Mouse (Mus musculus) left cerebral cortex, postnatal 4 days (tissue): ENCODE data around the gene Rnf144a. TPM values are rescaled to one million over a fixed set of nuclear protein-coding genes. Genes with fewer than 3 reads are reported as not detected.

ENCODE experiments used
- DNase-seq: peaks from one replicate; pipeline ENCODE4 v3.0.0-alpha.2; 2022
- intact Hi-C: fragments of 180-260 bp; cut with DNase I; formaldehyde crosslinking; loops from one replicate; pipeline ENCODE4 v1.15.1; 2025
- total RNA-seq, 2 experiments: library from RNA; stranded (reverse); gene quantifications; 2 replicates each; pipeline ENCODE4 v1.2.3; 2021

Rnf144a gene
- total RNA-seq, 2 experiments from 2014 or later: 41.8 to 45.4 TPM

DNA sequence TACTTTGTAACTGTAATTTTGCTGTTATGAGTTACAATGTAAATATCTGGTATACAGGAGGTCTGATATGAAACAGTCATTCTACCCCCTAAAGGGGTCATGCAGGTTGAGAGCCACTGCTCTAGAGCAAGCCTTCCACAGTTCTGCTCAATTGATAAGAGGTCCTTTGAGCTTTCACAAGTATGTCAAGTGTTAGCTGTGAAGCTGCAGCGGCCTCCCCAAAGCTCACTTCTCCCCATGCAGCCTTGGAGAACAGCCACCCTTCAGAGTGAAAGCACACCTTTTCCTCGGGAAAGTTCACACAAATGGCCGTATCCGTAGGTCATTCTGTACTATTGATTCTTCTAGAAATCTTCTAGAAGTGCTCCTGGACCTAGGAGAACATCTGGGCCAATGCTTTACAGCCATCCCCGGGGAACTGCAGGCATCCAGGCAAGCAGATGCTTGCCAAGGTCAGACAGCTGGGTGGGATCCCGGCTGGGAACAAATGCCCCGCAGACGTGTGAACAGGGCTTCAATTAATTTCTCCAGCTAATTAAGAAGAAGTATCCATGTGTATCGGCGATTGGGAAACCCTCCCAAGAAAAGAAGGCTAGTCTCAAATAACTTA lies 3.1 kb downstream of the Rnf144a start:
- no peak for DNase-seq
- intact Hi-C loops: no loop called here

DNA sequence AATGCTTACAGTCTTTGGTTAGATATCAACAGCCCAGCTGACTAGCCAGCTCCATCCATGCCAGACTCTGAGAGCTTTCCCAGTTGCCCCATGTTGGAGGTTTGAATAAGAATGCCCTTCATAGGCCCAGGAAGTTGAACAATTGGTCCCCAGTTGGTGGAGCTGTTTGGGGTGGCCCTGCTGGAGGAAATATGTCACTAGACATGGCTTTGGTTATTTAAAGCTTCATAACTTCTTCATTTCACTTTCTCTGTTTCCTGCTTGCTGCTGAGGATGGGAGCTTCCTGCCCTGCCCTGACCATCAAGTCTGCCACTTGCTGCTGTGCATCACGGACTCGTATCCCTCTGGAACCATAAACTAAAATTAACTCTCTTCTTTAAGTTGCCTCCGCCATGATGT lies 4.6 kb downstream of the Rnf144a start:
- intact Hi-C loops: no loop called here
- no peak for DNase-seq

DNA sequence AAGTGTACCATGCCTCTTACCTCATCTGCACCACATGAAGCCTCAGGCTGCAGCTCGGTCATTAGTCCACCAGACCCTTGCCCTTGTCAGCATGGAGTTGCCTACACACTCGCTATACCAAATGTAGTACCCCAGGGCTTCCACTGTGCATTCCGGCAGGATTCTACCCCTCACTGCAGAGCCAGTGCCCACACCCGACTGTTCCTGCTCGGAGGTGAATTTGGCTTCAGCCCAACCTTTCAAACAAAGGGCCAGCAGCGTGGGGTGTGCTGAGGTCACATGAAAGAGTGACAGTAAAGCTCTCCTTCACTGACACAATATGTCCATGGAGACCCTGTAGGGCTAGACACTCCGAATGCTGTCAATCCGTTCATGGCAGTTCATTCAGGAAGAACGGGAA lies 6.3 kb downstream of the Rnf144a start:
- intact Hi-C loops: no loop called here

DNA sequence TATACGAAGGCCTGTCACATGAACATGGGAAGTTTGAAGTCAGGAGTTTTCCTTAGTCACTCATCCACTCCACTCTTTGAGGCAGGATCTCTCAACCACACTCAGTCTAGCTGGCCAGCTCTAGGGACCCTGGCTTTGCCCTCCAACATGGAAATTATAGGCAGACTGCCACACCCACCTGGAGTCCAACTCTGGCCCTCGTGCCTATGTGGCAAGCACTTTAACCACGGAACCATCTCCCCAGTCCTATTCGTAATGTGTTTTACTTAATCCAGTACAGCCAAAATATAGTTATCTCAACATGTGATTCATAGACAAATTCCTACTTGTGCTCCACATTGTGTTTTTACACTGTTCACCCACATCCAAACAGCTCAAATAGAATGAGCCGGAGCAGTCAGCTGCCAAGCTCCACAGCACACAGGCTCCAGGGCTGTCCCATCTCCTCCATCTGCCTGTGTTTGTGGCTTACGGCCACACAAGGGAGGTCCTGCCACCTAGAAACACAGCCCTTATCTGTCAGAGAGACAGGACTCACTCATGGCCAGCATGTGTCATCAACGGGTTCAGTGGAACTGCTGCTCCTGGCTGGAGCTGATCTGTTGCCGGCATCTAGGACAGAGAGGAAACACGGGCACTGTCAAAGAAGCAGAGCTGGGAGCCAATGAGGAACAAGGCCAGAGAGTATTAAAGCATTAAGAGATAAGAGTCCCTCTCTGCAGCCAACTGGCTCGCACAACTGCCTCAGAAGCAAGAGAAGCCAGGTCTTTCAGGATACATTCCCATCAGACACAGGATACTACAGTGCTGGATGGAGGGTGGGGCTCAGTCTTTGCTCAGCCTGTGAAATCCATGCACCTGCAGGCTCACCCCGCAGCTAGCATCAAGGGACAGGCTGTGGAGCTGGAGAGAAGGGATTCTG lies 10.0 kb downstream of the Rnf144a start:
- intact Hi-C loops: no loop called here

More for the DNA sequence above, 6.3 kb downstream of the Rnf144a start:
- no peak for DNase-seq

DNA sequence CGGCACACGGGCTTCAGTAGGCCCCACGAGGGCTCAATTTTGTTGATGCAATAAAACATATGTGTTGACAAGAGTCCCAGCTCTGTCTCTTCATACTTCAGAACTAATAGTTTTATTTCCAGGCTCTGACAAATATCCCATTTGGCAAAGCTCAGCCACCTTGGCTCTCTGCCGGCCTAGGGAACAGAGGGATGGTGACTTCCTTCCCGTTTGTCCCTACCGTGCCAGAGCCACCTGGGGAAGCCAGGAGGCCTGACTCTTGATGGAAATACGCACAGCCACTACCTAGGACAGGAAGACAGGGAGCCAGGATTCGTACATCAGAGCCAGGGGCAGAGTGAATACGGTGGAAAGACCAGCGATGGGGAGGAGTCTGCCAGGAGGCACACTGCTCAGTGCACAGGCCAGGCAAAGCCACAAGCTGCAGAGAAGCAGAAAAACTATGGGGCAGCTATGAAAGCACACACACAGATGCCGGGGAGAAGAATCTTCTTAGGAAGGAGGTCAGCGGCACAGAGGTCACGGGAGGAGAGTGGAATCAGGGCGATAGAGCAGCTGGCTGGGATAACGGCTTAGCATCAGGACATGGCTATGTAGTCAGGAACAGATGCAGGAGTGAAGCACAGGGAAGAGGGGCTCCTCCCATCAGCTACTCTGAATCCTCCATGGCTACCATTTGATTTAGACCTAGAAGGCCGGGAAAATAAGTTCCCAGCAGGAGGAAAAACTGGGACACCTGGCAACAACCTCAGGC lies 11.5 kb downstream of the Rnf144a start:
- intact Hi-C loops: no loop called here
- no peak for DNase-seq

More for the DNA sequence above, 10.0 kb downstream of the Rnf144a start:
- DNase-seq: no peak

DNA sequence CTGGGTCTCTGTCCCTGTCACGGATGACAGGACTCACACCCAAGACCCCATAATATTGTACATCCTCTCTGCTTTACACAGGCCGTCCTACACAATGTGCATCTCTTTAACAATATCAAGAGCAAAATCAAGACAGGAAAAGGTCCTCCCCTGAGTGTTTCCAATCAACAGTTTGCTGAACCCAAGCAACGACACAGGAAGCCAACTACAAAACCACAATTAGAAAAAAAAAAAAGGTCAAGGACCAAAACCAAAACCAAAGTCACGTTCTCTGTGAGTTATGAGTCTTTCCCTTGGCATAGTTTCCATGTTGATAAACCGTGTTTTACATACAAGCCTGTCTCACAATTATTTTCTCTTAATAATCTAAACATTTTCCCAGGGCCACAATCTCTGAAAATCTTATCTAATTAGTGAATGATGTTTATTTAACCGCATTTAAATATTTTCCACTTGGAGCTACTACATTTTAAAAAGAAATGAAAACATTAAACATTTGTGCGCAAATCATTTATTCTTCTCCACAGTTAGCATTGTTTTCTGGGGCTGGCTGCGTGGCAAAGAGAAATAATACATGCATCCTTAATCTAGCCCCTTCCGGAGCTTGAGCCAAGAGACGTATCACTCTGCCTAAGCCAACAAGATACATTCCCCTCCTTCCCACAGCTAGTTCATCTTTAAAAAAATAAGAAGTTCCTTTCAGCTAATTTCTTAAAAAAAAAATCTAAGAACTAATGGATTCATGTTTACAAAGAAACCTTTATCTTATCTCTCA lies 13.2 kb downstream of the Rnf144a start:
- no peak for DNase-seq
- intact Hi-C loops: no loop called here

DNA sequence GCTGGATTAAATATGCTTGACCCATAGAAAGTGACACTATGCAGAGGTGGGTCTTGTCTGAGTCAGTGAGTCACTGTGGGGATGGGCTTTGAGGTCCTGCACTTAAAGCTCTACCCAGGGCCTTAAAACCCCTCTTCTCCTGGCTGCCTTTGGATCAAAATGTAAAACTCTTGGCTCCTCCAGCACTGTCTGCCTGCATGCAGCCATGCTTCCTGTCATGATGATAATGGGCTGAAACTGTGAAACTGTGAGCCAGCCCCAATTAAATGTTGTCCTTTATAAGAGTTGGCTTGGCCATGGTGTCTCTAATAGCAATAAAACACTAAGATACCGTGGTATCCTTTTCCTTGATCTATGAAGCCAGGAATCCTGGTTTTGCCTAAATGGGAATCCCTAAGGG lies 13.8 kb downstream of the Rnf144a start:
- intact Hi-C loops: no loop called here
- no peak for DNase-seq

DNA sequence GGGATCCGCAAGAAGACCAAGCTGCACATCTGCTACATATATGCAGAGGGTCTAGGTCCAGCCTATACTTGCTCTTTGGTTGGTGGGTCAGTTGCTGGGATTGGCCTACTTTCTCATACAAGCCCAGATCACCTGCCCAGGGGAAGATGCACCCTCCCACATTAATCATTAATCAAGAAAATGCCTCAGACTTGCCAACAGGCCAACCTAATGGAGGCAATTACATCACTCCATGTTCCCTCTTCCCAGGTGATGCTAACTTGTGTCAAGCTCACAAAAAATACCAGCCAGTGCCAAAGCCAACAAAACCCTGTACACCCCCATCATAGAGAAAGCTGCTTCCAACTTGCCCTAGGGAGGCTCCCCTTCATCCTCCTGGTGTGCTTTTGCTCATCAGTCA lies 14.3 kb downstream of the Rnf144a start:
- no peak for DNase-seq
- intact Hi-C loops: no loop called here

DNA sequence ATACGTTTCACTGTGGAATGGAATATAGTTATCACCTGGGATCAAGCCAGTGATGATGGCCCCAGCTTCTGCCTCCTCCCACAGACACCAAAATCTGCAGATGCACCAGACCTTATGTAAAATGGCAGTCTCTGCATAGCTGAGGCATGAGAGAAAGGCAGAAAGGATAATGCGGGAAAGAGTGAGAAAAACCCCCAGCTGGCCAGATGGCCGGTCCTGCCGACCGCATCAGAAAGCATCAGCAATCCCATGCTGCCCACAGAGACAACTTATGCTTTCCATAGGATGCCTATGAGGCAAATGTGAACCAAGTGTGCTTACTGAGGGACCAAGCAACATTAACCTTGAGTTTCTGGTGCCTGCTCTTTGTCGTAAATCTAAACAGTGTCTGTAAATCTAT lies 15.7 kb downstream of the Rnf144a start:
- intact Hi-C loops: no loop called here
- DNase-seq: no peak

DNA sequence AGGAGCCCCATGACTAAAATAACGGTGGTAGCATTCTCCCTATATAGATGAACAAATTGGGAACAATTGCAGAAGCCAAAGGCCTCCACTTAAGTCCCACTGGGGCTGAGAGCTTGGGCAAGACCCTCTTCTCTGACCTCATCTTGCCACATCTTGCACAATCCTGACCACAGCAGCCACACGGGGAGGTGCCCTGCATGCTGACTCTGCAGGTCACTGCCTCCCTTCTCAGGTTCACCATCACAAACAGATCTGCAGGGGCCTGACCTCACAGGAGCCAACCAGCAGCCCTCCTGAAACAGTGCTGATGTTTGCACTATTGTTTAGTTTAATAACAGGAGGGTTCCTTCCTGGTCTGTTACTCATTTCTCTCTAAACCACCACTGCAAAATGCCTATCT lies 16.5 kb downstream of the Rnf144a start:
- intact Hi-C loops: no loop called here
- DNase-seq: no peak

DNA sequence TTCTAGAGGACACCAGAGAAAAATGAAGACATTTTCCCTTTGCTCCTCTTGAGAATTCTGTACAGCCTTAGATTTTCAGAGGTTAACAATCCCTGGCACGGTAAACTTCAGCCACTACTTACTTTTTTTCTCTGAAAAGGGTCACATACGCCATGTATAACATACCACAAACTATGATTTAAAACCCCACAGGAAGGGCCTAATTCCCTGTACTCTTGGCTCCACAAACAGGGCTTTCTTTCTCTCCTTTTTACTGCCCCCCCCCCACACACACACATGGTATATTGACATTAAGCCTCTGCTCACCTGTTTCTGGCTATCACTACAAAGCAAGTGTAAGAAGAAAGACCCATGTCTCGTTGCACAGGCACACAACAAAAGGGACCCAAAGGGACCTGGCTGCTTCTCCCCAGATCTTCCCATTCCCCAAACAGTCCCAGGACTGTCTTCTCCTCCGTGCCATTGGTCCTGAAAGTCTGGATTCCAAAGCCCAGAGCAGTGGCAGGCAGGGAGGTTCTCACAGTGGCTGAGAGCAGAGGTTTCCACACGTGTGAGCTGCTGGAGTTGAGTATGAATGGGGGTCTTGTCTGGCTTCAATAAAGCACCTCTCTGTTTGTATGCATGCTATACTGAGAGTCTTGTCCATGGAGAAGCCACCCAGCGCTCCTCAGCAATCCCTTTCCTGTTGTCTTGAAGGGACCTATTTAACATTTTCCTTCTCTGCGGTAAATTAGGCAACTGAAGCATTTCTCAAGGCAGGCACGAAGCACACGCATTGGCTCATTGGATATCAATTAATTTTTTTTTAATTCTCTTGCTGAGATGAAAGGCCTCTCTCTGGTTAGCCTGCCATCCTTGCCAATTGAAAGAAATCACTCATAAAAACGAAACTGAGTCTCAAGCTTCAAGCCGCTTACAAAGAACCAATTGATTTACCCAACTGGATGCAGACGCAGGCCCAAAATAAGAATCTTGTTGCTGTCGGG lies 20.3 kb downstream of the Rnf144a start:
- intact Hi-C loops: no loop called here
- DNase-seq: no peak

DNA sequence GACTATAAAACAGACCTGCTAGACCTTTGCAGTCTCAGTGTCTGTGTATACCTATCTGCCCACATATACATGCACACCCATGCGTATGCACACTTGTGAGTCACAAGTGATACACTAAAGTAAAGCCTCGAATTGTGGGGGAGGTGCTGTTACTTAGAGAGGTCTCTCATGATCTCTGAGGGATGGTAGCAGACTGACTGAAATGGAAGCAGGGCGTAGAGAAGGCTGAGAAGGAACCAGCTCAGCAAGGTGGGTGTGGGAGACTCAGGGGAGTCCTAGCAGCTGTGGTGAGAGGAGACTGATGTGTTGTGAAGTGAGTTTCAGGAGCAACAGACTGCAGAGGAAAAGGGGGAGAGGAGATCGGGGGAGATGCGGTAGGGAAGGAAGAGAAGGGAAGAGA lies 21.8 kb downstream of the Rnf144a start:
- intact Hi-C loops: no loop called here
- no peak for DNase-seq

DNA sequence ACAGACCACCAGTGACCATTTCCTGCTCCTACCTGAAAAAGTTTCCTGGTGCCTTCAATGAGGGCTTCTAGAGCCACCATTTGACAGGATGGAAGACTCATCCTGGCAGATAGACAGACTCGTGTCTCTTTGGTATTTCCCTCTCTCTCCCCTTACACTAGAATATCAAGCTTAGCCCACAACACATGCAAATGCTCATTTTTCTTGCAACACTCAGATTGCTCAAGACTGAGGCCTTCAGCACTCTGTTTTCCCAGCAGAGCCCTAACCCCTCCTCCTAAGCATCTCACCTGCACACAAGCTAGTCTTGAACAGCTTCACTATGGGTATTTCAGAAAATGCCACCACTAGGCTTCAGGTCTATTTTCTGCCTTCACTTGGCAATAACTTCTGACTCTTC lies 23.9 kb downstream of the Rnf144a start:
- no peak for DNase-seq
- intact Hi-C loops: no loop called here

DNA sequence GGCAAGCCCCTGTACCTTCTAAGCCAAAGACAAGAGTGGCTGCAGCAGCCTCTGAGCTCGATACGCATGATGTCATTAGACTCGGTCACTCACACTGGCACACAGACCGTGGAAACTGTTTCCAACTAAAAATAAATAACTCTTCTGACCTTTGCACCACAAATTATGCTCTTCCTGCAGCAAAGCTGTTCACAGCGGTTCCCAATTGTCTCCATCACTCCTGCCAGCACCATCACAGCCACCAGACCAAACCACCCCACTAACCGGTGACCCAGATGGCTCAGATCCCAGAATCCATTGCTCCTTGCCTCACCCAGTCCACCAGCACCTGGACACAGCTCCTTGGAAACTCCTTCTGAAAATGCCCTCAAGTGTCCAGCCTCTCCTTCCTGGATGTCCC lies 27.5 kb downstream of the Rnf144a start:
- DNase-seq: no peak
- intact Hi-C loops: no loop called here

DNA sequence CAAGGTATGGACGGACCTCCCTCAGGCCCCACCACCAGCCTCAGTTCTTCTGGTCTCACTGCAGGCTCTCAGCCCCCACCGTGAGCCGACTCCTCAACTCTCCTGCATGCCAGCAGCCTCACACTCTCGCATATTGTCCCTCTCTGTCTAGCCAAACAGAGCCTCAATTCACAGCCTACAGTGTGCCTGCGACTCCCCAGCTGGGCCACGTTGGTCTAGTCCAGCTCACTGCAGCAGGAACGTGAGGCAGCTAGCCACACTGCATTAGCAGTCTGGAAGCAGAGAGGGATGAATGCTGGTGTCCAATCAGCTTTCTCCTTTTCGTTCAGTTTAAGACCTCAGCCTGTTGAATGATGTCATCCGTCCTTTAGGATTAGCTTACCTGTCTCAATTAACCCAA lies 28.1 kb downstream of the Rnf144a start:
- intact Hi-C loops: no loop called here
- no peak for DNase-seq

DNA sequence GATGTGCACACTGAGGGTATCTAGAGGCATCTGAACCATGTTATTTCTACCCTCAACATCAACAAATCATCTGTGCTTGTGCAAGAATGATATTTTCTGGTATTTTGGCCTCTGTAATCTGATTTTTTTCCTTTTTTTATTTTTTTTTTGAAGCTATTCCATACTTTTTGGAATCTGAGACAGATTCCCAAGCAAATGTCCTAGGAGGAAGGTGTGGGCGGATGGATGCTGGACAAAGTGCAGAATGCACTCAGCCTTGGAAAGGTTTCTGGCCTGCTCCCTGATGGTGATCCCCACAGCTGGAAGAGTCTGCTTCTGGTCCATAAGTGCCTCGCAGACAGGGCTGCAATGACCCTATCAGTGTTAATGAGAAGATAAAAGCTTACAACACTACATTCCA lies 28.9 kb downstream of the Rnf144a start:
- intact Hi-C loops: no loop called here

DNA sequence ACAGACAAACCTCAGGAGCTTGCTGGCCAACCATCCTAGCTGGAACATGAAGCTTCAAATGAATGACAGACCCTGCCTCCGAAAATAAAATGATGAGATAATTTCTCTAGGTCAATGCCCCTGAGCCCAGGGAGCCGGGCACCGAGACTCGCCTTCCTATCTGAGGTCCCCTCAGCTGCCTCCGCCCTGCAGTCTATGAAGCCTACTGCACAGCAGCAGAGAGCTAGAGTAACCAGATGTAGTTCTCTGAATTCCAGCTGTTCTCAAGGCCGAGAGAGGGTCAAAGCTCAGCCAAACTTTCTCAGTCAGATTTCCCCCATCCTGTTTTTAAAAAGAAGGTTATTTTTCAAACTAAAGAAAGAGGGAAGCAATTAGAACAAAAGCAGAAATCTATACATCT lies 29.3 kb downstream of the Rnf144a start:
- intact Hi-C loops: no loop called here
- no peak for DNase-seq

More for the DNA sequence above, 28.9 kb downstream of the Rnf144a start:
- no peak for DNase-seq

DNA sequence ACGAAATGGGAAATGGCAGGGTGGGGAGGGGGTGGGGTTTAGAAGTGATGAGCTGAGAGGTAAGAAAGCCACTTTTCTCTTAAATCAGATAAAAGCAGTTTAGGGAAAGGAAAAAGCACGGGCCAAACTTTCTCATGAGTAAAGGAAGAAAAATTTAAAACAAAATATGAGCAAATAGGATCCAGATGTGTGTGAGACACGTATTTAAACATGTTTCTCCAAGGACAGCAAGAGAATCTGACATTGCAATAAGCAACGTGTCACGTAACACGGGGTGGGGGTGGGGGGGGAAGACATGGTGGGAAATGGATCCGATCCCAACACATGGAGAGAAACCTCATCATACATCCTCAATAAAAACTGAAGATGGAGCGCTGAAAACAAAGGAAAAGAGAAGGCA lies 33.3 kb downstream of the Rnf144a start:
- no peak for DNase-seq
- intact Hi-C loops: no loop called here

DNA sequence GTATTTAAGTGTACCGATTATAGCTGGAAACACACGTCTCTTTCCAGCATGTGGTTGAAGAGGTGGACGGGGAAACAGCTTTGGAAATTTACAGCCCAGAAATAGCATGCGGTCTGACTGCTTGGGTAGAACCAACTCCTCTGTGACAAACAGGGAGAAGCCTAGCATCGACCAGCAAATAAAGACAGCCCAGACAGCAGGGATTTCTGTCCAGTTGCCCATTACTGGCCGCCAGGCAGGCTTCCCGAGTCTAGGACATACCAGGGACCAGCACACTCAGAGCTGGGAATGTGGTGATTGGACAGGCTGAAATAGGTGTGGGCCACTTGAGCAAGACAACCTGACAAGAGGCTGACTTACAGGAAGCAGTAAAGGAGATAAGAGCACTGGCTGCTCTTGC lies 35.3 kb downstream of the Rnf144a start:
- intact Hi-C loops: no loop called here
- DNase-seq: no peak

DNA sequence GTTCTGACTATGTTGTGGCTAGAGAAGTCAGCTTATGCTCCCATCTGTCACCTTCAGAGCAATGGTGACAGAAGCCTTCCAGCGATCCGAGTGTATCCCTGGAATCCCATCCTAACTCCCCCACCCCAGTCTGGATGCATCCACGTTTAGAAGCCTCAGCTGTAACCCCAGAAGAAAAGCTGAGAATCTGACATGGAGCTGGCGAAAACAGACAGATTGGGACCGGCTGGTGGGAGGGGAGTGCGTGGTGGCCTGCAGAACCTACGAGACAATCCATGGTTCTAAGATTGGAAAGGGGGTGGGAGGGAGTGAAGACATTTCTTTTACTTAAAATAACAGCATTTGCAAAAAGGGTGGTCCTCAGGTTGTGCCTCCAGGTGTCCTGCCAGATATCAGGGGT lies 37.4 kb downstream of the Rnf144a start:
- DNase-seq: no peak
- intact Hi-C loops: no loop called here
